Mouse (Mus musculus): ENCODE results near the gene Slc5a12. TPM values are rescaled to one million over a fixed set of nuclear protein-coding genes. Genes with fewer than 3 reads are reported as not detected.

The Slc5a12 gene
- polyA plus RNA-seq (2017; shearing (Covaris generic)): not detected

GRCm38 (mm10) chr2:110596932-110597331 is at the start of gene Slc5a12:
Gene Slc5a12 (plus strand): TSS chr2:110597298.

Other genes starting within 250 kb of the Slc5a12 start
- not detected for gene Fibin, start 234.1 kb upstream of the Slc5a12 start, polyA plus RNA-seq (2017; shearing (Covaris generic))
- 0.29 TPM for gene Muc15, start 124.0 kb downstream of the Slc5a12 start, polyA plus RNA-seq (2017; shearing (Covaris generic))

Measured in effector memory CD4-positive, alpha-beta T cell, adult 7 months (primary cell).